Mouse (Mus musculus) macrophage (primary cell): ENCODE data around the gene Olfr70. TPM values are rescaled to one million over a fixed set of nuclear protein-coding genes. Genes with fewer than 3 reads are reported as not detected.

Experiments used
- H3K27ac ChIP-seq: fragments of 350-480 bp; formaldehyde crosslinking; 2 replicates; pipeline ENCODE4 v1.9.0; 2021
- H3K36me3 ChIP-seq: fragments of 350-480 bp; formaldehyde crosslinking; 2 replicates; pipeline ENCODE4 v1.9.0; 2021; ENCODE audit errors: inconsistent target
- H3K4me3 ChIP-seq: fragments of 350-480 bp; formaldehyde crosslinking; 2 replicates; pipeline ENCODE4 v1.9.0; 2021; ENCODE audit errors: inconsistent target
- H3K79me2 ChIP-seq: fragments of 350-480 bp; formaldehyde crosslinking; 2 replicates; pipeline ENCODE4 v1.9.0; 2021; ENCODE audit errors: inconsistent target
- WGBS: methylation state at CpG from one replicate; pipeline ENCODE4 v1.1.7; 2026; ENCODE audit warnings: inconsistent platforms; ENCODE audit not compliant: missing documents; 5-methylcytosine and 5-hydroxymethylcytosine counted together
- polyA plus RNA-seq: library from polyadenylated mRNA; stranded (reverse); fragments of 250-400 nt; gene quantifications from 3 replicates; pipeline ENCODE4 v1.2.4, GENCODE M21; 2018; ENCODE audit warnings: inconsistent platforms
- total RNA-seq, 78 experiments: library from RNA; depleted of rRNA; stranded (reverse); fragments of 250-400 nt; gene quantifications; 1 replicate in 9 of 78; 2 replicates in 24 of 78; 3 replicates in 43 of 78; 4 replicates in 2 of 78; pipeline ENCODE4 v1.2.4; 2018; ENCODE audit warnings: inconsistent platforms in 56 of 78

Olfr70 gene
- not detected for total RNA-seq (2018; cell fraction: chromatin; rRNA removed)
- total RNA-seq (2018; cell fraction: cytosol; rRNA removed) = not detected
- not detected for total RNA-seq (2018; cell fraction: nucleus; rRNA removed)
- not detected in 3 replicates for polyA plus RNA-seq

DNA sequence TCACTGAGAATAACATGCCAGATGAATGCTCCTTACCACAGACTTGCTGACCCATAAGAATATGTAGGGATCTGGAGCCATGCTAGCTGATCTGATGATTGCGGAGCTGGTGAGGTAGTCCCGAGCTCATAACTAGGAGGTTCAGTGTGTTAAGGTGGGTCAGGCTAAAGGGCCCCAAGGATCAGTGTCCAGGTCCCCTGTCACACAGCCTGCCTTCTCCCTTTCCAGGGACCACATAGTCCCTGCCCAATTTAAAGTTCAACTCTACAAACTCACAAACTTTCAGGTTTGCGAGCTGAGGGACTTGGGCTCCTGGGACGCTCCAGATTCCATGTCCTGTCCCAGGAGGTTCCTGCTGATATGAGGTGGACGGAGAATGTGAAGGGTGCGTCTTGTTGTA is at the start of gene Olfr70:
Gene Olfr70, minus strand, starts transcription at position 101 of the 400 bp plus-strand sequence.
- Histone ChIP-seq H3K27ac (no peak within 1 kb of the TSS), H3K79me2 (no peaks in the 10 kb centered on the region), H3K4me3 (no peak within 1 kb of the TSS), H3K36me3 (no peaks in the 10 kb centered on the region)
- 91% methylated on average over 6 of the region's 6 CpGs for WGBS

DNA sequence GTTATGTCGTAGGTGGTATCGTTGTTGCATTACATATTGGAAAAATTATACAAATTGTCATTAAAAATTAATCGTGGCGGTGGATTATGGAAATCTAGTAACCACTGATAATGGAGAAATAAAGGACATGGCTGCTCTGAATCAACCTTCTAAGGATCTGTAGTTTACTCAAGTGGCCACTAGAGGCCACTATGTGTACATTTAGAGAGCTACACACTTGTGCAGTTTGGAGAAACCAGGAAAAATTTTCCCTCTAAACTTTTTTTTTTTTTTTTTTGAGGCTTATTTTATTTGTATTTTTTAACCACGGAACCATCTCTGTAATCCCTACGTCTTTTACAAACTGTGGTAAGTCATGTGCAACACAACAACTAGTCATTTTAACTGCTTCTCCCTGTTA is 44.6 kb upstream of the Olfr70 start:
- H3K4me3 ChIP-seq = no peak overlapping the region
- H3K36me3 ChIP-seq = no peaks in the 10 kb centered on the region
- H3K79me2 ChIP-seq = no peaks in the 10 kb centered on the region
- H3K27ac ChIP-seq = no peak overlapping the region
- WGBS = 4% methylated on average over 6 of the region's 6 CpGs

DNA sequence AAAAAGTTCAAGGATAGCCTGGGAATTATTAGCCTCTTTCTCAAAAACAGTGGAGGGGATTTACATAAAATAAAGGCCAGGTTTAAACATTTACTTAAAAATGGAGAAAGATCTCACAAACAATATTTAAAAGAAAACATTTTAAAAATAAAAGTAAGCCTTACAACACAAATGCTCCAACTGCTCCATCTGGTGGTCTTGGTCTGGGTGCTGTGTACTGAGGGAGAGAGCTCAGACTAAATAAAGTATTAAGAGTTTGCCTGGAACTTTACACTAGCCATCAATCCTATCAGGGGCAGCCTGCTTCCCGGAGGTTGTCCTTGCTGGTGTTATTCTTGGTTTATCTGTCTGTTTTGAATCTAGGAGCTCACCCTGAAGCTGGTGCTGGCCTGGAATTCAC is 42.5 kb upstream of the Olfr70 start:
- no peaks in the 10 kb centered on the region for H3K79me2 ChIP-seq
- H3K36me3 ChIP-seq = no peaks in the 10 kb centered on the region
- H3K4me3 ChIP-seq = no peak overlapping the region
- WGBS = 75% methylated on average over 1 of the region's 1 CpGs
- H3K27ac ChIP-seq = no peak overlapping the region

DNA sequence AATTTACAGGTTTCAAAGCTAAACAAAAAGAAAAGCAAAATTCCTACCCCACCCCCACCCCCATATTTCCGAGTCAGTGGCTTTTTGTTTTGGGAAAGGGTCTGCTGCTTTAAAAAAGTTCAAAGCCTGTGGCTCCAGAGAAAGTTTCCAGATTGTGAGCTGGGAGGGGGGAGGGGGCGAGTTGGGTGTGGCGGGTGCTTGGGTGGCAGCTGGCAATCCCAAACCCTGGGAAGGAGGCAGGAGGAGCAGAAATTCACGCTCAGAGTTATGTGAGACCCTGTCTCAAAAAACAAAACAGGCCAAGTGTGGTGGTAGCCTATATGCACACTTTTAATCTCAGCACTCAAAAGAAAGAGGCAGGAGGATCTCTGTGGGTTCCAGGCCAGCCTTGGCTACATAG is 42.0 kb upstream of the Olfr70 start:
- no peaks in the 10 kb centered on the region for H3K79me2 ChIP-seq
- no peak overlapping the region for H3K27ac ChIP-seq
- no peak overlapping the region for H3K4me3 ChIP-seq
- WGBS = 100% methylated on average over 3 of the region's 4 CpGs
- H3K36me3 ChIP-seq = no peaks in the 10 kb centered on the region

GRCm38 (mm10) chr4:43741526-43741925 is 40.9 kb upstream of the Olfr70 start:
- no peak overlapping the region for H3K27ac ChIP-seq
- no peaks in the 10 kb centered on the region for H3K79me2 ChIP-seq
- H3K4me3 ChIP-seq = no peak overlapping the region
- 75% methylated on average over 5 of the region's 5 CpGs for WGBS
- no peaks in the 10 kb centered on the region for H3K36me3 ChIP-seq

DNA sequence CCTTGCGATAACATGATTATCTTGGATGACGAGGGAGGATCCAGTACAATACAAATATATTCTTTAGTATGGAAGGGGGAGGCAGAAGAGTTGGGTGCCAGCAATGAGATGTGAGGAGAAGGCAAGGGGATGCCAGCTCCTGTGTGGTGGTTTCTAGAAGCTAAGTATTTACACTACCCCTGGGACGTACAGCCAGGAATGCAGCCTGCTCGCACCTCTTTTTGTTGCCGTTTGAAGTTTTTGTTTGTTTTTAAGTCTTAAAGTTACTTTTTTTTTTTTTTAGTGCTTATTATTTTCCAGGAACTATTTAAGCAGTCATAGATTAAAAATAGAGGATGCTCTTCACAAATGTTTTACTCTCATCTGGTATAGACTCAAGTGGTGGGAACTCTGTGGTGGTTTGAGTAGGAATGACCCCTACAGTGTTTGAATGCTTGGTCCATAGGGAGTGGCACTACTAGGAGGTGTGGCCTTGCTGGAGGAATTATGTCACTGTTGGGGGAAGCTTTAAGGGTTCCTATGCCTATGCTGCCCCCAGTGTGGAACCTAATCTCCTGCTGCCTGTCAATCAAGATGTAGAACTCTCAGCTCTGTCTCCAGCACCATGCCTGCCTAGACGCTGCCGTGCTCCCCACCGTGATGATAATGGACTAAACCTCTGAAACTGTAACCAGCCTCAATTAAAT is 38.5 kb upstream of the Olfr70 start:
- no peak overlapping the region for H3K27ac ChIP-seq
- WGBS = 83% methylated on average over 8 of the region's 8 CpGs
- no peaks in the 10 kb centered on the region for H3K79me2 ChIP-seq
- H3K36me3 ChIP-seq = no peaks in the 10 kb centered on the region
- H3K4me3 ChIP-seq = no peak overlapping the region

GRCm38 (mm10) chr4:43737144-43737543 is 36.5 kb upstream of the Olfr70 start:
- H3K79me2 ChIP-seq = no peaks in the 10 kb centered on the region
- no peak overlapping the region for H3K27ac ChIP-seq
- 89% methylated on average over 6 of the region's 6 CpGs for WGBS
- no peak overlapping the region for H3K4me3 ChIP-seq
- H3K36me3 ChIP-seq = no peaks in the 10 kb centered on the region

DNA sequence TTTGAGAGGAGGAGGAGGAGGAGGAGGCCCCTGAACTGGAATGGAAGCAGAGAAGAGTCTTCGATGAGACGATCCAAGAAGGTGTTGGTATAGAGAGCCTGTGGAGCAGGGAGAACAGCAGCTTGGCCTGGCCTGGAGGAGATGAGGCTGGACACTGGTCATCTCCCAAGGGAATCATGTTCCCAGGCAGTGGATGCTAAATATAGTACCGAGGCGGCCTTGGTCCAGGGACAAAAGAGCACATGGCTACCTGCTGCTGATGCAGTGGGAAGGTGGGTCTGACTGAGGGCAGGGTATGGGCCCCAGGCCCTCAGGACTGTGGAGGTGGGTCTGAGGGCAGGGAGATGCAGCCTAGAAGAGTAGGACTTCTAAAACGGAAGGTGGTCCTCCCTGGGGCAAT is 32.6 kb upstream of the Olfr70 start:
- 94% methylated on average over 5 of the region's 5 CpGs for WGBS
- Histone ChIP-seq H3K4me3 (no peak overlapping the region), H3K36me3 (no peaks in the 10 kb centered on the region), H3K27ac (no peak overlapping the region), H3K79me2 (no peaks in the 10 kb centered on the region)

- Histone ChIP-seq H3K36me3 (no peaks in the 10 kb centered on the region), H3K4me3 (no peak overlapping the region), H3K79me2 (no peaks in the 10 kb centered on the region), H3K27ac (no peak overlapping the region)
- 14% methylated on average over 1 of the region's 1 CpGs for WGBS
These were observed 31.6 kb upstream of the Olfr70 start for GRCm38 (mm10) chr4:43732171-43732570.

DNA sequence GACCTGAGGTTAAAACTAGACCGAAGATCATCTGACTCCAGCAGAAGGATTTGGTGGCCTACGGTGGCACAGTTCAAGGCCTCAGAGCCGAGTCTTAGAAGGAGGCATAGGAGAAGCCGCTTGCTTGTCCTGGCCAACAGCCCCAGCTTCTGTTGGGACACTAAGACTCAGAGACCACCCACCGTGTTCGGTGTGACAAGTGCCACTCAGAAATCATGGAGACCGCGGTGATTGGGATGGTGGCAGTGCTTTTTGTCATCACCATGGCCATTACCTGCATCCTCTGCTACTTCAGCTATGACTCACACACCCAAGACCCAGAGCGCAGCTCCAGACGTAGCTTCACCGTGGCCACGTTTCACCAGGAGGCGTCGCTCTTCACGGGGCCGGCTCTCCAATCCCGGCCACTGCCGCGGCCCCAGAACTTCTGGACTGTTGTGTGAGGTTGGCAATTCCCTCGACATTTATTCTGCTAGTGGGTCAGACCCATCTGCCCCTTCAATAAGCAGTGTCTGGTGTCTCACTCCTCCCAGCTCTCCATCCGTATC is 30.2 kb upstream of the Olfr70 start:
- WGBS = 67% methylated on average over 21 of the region's 21 CpGs
- no peak overlapping the region for H3K27ac ChIP-seq
- H3K36me3 ChIP-seq = no peaks in the 10 kb centered on the region
- no peaks in the 10 kb centered on the region for H3K79me2 ChIP-seq
- H3K4me3 ChIP-seq = no peak overlapping the region

- no peak within 1 kb of the TSS for H3K27ac ChIP-seq
These were observed 29.4 kb upstream of the Olfr70 start, which contains the start of gene Spaar for GRCm38 (mm10) chr4:43729794-43730550. TSS of gene Spaar (plus strand) at chr4:43730034.

DNA sequence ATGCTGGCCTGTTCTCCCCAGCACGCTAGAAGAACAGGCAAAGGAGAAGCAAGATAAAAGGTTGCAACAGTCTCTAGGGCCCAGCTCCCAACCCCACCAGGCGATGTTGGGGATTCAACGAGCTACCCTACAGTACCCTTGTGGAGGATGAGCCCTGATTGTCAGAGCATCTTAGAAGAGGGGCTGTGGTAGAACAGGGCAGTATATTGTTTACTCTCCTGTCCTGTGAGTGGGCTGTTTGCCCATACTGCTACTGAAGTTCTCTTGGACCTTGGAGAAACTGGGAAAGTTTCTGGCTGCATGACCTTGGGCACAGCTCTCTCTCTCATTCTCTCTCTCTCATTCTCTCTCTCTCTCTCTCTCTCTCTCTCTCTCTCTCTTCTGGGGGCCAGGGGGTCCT is 28.5 kb upstream of the Olfr70 start:
- H3K27ac ChIP-seq = no peak overlapping the region
- 75% methylated on average over 3 of the region's 3 CpGs for WGBS
- no peaks in the 10 kb centered on the region for H3K79me2 ChIP-seq
- no peak overlapping the region for H3K4me3 ChIP-seq
- no peaks in the 10 kb centered on the region for H3K36me3 ChIP-seq

More at GRCm38 (mm10) chr4:43729794-43730550, 29.4 kb upstream of the Olfr70 start, which contains the start of gene Spaar:
- H3K79me2 ChIP-seq = no peaks in the 10 kb centered on the region
- 55% methylated on average over 14 of the region's 14 CpGs for WGBS
- no peak within 1 kb of the TSS for H3K4me3 ChIP-seq
- no peaks in the 10 kb centered on the region for H3K36me3 ChIP-seq

- H3K27ac ChIP-seq = no peak overlapping the region
- no peaks in the 10 kb centered on the region for H3K36me3 ChIP-seq
- H3K79me2 ChIP-seq = no peaks in the 10 kb centered on the region
- no peak overlapping the region for H3K4me3 ChIP-seq
- 58% methylated on average over 5 of the region's 5 CpGs for WGBS
These were observed 28.0 kb upstream of the Olfr70 start for GRCm38 (mm10) chr4:43728576-43728954.

- 92% methylated on average over 6 of the region's 7 CpGs for WGBS
- H3K4me3 ChIP-seq = no peak overlapping the region
- no peak overlapping the region for H3K27ac ChIP-seq
- no peaks in the 10 kb centered on the region for H3K79me2 ChIP-seq
- no peaks in the 10 kb centered on the region for H3K36me3 ChIP-seq
These were observed 27.3 kb upstream of the Olfr70 start for GRCm38 (mm10) chr4:43727718-43728575.
